Mouse (Mus musculus) adrenal gland (tissue): ENCODE results near the gene Pdp2.
"Not testable (repeated sequence)": the region's sequence is repeated elsewhere in the genome, so short reads cannot be mapped to it uniquely, and the experiment has no call there.

Experiments used
- intact Hi-C: fragments of 180-260 bp; cut with DNase I; formaldehyde crosslinking; loops from one replicate; pipeline ENCODE4 v1.15.1; 2025
- long read RNA-seq, 2 experiments: library from polyadenylated mRNA; unstranded; transcript quantifications; one replicate each; pipeline ENCODE4 v2.0.0; 2020; ENCODE audit warnings: borderline replicate concordance in 1 of 2; ENCODE audit not compliant: insufficient replicate concordance in 1 of 2

Gene Pdp2
- long read RNA-seq, experiment 1, full-length matches to known transcripts = 5 of 146 reads
- long read RNA-seq, experiment 1, partial matches to known transcripts = 0 of 146 reads
- long read RNA-seq, experiment 1, other reads (novel, unspliced or antisense) = 141 of 146 reads
- long read RNA-seq, experiment 2, full-length matches to known transcripts = 1 of 145 reads
- long read RNA-seq, experiment 2, partial matches to known transcripts = 0 of 145 reads
- long read RNA-seq, experiment 2, other reads (novel, unspliced or antisense) = 144 of 145 reads

- intact Hi-C loops = no loop called here
These were observed at the start of gene Pdp2 for GRCm38 (mm10) chr8:104591133-104591834. TSS of gene Pdp2 (plus strand) at chr8:104591451.

GRCm38 (mm10) chr8:104541515-104541880, 49.8 kb upstream of the Pdp2 start:
- intact Hi-C loops = no loop called here

GRCm38 (mm10) chr8:104542160-104542559, 49.1 kb upstream of the Pdp2 start:
- intact Hi-C loops = no loop called here

GRCm38 (mm10) chr8:104543440-104544045, 47.7 kb upstream of the Pdp2 start:
- intact Hi-C loops = no loop called here

- intact Hi-C loops = no loop called here
These were observed 36.1 kb upstream of the Pdp2 start for GRCm38 (mm10) chr8:104555191-104555590.

GRCm38 (mm10) chr8:104557226-104557625, 34.0 kb upstream of the Pdp2 start:
- intact Hi-C loops = no loop called here

- intact Hi-C loops = no loop called here
These were observed 30.5 kb upstream of the Pdp2 start for GRCm38 (mm10) chr8:104560731-104561130.

- intact Hi-C loops = no loop called here
These were observed 26.4 kb upstream of the Pdp2 start for GRCm38 (mm10) chr8:104564633-104565456.

GRCm38 (mm10) chr8:104565457-104565798, 25.8 kb upstream of the Pdp2 start:
- intact Hi-C loops = no loop called here

- intact Hi-C loops = loop anchor here (2.0 kb wide), 1 partner anchor 35 kb away; the partner anchor contains the start of genes Car7 and Nae1
These were observed 21.7 kb upstream of the Pdp2 start for GRCm38 (mm10) chr8:104569559-104569958.

GRCm38 (mm10) chr8:104570436-104571343, 20.6 kb upstream of the Pdp2 start:
- intact Hi-C loops = loop anchor here (2.0 kb wide), 1 partner anchor 226 kb away; no protein-coding TSS in a partner anchor

GRCm38 (mm10) chr8:104576820-104577219, 14.4 kb upstream of the Pdp2 start:
- intact Hi-C loops = no loop called here

- intact Hi-C loops = not testable (repeated sequence)
These were observed 13.6 kb upstream of the Pdp2 start for GRCm38 (mm10) chr8:104577606-104578005.

- intact Hi-C loops = no loop called here
These were observed 6.7 kb upstream of the Pdp2 start for GRCm38 (mm10) chr8:104584522-104584921.

- intact Hi-C loops = no loop called here
These were observed 967 bp upstream of the Pdp2 start for GRCm38 (mm10) chr8:104590284-104590683.

GRCm38 (mm10) chr8:104591856-104592255, 605 bp downstream of the Pdp2 start:
- intact Hi-C loops = no loop called here

- intact Hi-C loops = no loop called here
These were observed 1.3 kb downstream of the Pdp2 start for GRCm38 (mm10) chr8:104592566-104592965.

- intact Hi-C loops = no loop called here
These were observed 2.5 kb downstream of the Pdp2 start for GRCm38 (mm10) chr8:104593536-104594325.

- intact Hi-C loops = no loop called here
These were observed 3.5 kb downstream of the Pdp2 start for GRCm38 (mm10) chr8:104594611-104595362.
